Mouse (Mus musculus): ENCODE measurements at regions not wholly inside any gene's neighbourhood (a gene's known extent, or its start where the extent isn't known, plus 50 kb on each side); places are given as distances from the start of the nearest gene placed in this dataset.

DNA sequence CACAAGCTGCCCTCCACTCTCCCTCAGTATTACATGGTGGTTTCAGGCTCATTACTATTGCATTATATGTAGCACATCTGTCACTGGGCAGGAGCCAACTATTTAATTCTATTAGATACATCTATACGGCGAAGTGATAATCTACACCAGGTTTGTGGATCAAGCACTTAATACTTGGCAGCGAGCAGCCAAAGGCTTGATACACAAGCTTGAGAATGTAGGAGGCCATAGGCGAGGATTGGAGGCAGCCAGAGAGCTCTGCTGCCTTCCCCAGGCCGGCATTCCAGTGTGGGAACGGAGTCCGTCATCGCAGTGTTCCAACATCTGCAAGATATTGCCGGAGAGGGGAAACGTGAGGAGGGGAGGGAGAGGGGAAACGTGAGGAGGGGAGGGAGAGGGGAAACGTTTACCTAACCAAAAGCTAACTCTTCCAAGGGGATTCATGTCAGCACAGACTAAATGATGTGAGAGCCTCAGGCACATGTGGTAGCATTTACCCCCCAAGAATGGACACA, 109.6 kb upstream of the Habp2 start:
- Histone ChIP-seq H3K27ac (no peak overlapping the region), H3K4me3 (no peak overlapping the region)
- intact Hi-C loops (cut with DNase I) = no loop called here
- DNase-seq = peak; percentile 29
- no peak for TF ChIP-seq CTCF (IDR thresholded peaks at IDR 0.05)

DNA sequence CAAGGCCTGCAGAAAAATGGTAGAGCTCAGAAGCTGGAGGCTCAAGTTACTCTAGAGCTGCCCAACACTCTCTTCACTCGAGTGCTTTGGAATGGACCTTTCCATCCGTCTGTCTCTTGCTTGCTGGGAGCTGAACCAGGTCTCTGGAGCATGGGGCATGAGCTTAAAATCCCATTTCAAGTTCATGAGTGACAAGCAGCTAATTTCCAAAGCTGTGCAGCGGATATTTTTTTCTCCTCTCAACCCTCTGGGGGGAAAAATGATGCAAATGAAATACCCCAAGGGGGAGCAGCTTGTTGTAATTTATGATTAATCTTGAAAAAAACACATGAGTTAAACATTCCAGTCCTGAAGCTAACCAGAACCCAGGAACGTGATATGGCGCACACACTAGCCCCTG, 101.2 kb upstream of the Habp2 start:
- intact Hi-C loops (cut with DNase I) = no loop called here
- no peak for TF ChIP-seq CTCF (IDR thresholded peaks at IDR 0.05)
- no peak for DNase-seq
- no peak overlapping the region for H3K27ac ChIP-seq
- no peak overlapping the region for H3K4me3 ChIP-seq

DNA sequence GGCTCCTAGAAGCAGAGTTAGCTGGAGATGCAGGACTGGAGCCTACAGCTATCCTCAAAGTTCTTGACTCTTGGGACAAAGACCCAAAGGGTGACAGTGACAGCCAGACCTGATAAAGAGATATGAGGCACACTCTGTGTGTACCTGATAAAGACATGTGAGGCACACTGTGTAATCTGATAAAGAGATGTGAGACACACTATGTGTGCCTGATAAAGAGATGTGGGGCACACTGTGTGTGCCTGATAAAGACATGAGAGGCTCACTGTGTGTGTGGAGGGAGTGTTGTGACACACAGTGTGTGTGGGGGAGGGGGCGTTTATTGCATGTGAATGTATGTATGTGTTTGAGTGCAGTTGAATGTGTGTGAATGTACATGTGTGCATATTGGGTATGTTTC, 97.8 kb upstream of the Habp2 start:
- no peak for TF ChIP-seq CTCF (IDR thresholded peaks at IDR 0.05)
- no peak for DNase-seq
- H3K4me3 ChIP-seq = no peak overlapping the region
- no peak overlapping the region for H3K27ac ChIP-seq
- intact Hi-C loops (cut with DNase I) = no loop called here

DNA sequence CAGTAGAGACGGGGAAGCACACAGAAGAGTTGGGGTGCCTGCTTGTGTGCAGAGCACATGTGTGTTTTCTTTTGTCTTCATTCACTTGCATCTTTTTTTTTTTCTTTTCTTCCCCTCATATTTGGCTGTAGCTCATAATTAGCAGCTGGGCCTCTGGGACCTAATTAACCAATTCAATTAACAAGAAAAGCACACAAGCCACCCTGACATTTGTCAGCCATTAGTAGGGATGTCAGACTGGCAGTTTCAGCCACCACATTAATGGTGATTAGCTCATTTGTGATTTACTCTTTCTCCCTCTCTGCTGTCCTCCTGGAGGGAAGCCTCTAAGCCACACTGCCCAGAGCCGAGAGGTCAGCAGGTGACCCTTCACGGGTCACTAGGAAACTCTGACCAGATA, 96.7 kb upstream of the Habp2 start:
- intact Hi-C loops (cut with DNase I) = no loop called here
- Histone ChIP-seq H3K27ac (no peak overlapping the region), H3K4me3 (no peak overlapping the region)
- TF ChIP-seq CTCF (IDR thresholded peaks at IDR 0.05) = no peak
- no peak for DNase-seq

DNA sequence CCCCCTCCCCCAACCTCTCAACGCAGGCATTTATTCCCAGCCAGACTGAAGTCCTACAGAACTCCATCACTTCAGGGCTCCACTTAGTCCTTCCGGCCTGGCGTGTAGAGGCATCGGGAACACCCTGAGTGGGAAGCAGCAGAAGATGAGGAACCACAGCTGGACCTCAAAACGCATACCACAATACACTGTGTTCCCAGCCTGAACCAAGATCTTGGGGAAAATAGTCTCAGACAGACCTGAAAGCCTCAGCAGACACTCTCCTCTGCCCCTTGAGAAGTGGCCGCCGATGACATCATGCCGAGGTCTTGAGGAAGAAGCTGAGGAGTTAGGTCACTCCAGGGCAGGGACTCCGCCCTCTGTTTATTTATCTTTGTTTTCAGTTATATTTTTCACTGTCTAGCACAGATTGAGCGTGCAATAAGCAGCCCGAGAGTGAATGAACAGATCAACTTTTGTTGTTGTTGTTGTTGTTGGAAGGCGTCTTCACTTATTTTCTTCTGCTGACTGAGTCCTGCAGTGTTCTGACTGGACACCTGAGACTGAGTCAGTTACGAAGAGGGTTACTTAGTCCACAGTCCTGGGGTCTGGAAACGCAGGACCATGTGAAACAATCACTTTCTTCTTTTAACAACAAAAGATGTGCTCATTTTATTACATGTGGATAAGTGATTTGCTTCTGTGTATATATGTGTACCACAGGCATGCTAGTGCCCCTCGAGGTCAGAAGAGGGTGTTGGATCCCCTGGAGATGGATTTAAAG, 88.3 kb upstream of the Habp2 start:
- Histone ChIP-seq H3K4me3 (no peak overlapping the region), H3K27ac (no peak overlapping the region)
- peak; percentile 42 for DNase-seq
- no peak for TF ChIP-seq CTCF (IDR thresholded peaks at IDR 0.05)
- intact Hi-C loops (cut with DNase I) = no loop called here

DNA sequence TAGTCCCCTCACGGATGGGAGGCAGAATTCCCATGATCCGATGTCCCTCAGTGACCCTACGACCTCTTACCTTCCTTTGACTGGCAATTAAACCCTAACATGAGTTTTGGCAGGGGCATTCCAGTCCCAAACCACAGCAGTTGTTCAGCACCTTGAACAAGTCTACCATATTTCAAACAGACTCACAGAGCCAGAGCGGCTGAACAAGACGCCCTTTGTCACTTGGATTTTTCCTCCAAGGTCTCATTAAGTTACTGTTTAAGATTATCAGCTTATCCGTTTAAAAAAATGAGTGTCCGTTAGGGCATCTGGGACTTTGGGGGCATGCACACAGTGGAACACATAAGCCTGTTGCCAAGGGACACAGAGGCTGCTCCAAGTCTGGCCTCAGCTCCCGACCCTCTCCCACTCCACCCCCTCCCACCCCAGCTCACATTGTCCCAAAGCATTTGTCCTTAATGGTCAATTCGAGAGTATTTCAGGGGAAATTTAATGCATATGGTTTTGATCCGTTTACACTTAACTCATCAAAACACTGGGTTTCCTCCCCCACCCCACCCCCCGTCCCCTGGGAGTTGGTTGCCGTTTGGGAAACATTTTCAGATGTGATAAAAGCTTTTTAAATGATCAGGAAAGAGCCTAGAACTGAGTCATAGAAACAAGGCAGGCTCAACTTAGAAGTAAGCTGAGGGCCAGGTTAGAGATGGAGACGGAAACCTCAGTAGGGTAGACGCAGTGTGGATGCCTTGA, 87.4 kb upstream of the Habp2 start:
- no peak for TF ChIP-seq CTCF (IDR thresholded peaks at IDR 0.05)
- no peak for DNase-seq
- intact Hi-C loops (cut with DNase I) = no loop called here
- Histone ChIP-seq H3K4me3 (no peak overlapping the region), H3K27ac (no peak overlapping the region)

DNA sequence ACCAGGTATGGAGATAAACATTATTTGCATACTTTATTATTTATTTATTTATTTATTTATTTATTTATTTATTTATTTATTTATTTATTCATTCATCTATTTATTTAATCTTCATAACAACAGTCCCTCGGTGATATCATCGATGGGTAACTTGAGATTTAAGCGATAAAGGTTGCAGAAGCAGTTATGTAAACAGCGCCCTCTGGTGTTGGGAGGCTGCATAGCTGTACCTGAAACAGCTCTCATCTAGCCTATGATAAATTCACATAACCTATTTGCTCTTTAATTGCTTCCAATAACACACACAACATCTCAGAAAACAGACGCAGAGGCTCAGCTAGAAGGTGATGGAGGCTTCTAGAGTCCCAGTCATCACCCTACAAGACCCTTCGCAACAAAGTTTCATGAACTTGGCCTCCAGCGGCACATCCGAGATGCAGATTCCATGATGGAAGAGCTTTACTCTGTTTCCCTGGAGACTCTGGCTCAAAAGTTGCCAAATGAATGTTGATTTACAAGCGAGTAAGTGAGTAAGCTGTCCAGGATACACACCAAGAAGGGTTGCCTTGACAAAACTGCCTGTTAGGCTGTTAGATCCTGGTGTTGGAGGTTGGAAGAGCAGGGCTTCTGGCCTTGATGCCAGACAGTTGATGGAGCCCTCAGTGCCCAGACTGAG, 85.8 kb upstream of the Habp2 start:
- no peak for DNase-seq
- intact Hi-C loops (cut with DNase I) = no loop called here
- Histone ChIP-seq H3K4me3 (no peak overlapping the region), H3K27ac (no peak overlapping the region)
- TF ChIP-seq CTCF (IDR thresholded peaks at IDR 0.05) = peak; percentile 70

DNA sequence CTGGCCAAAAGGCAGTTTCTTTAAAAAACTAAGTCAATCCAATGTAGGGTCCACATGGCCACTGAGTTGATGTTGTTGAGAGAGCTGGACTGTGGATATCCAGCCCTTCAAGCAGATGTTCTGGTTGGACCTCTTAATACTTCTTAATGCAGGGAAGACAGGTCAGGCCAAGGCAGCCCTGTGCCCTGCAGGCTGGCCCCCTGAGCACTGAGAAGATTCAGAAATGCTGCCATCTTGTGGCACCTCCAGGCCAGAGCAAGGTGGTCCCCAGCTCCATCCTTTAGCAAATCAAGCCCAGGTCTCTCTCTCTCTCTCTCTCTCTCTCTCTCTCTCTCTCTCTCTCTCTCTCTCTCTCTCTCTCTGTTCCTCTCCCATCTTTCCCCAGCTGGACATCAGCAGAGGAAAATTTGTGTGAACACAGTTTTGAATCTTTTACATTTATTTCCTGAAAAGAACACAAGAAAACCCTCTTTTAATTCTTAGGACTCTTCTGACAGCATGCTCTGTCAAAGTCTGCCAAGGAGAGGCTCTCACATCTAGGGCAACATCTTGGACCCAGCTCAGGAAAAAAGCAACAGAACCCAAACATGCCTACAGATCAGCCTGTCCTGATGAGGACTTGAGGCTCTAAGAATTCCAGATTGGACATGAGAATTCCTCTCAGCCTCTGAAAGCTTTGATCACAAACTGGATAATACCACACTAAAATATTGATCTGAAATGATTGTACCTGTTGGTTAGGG, 85.0 kb upstream of the Habp2 start:
- peak; percentile 42 for DNase-seq
- Histone ChIP-seq H3K27ac (no peak overlapping the region), H3K4me3 (no peak overlapping the region)
- TF ChIP-seq CTCF (IDR thresholded peaks at IDR 0.05) = peak; percentile 56
- intact Hi-C loops (cut with DNase I) = no loop called here

DNA sequence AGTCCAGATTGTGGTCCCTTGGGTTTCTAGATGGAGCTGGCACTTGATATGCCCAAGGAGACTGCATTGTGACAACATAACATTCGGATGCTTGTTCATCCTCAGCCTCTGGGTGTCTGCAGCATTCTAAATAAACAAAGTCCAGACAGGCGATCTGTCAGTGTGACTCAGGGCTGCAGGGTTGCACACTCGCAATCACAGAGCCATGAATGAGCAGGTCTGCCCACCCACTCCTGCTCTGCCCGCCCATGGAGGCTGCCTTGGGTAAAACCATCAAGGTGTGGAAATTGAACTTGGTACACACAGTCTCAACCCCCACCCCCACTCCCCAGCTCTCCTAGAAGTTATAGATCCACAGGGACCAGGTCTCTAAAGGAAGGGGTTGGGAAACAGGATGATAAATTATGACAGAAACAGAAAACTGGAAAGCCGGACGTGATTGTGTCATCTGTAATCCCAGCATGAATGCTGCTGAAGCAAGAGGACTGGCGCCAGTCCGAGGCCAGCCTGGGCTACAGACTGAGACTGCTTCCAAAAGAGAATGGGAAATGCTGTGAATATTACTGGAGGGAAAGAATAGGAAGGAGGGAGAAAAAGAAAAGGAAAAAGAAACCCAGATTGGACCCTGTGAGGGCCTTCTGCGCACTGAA, 84.3 kb upstream of the Habp2 start:
- intact Hi-C loops (cut with DNase I) = no loop called here
- no peak overlapping the region for H3K4me3 ChIP-seq
- TF ChIP-seq CTCF (IDR thresholded peaks at IDR 0.05) = no peak
- H3K27ac ChIP-seq = no peak overlapping the region
- no peak for DNase-seq

DNA sequence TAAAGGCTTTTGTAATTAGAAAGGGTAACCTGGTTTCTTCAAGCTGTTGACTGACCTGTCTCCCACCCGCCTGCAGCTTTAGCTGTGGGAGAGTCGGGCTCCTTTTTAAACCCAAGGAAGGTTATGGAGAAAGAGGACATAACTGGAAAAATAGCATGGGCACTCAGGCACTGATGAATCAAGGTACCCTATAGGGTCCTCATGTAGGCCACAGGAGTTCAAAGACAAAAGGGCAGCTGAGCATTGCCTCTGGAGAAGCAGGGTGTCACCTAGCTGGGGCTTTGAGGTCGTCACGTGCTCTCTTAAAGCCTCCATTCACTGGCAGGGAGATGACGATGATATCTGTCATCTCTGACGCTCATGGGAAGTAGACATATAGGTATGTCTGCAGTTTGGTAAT, 68.4 kb upstream of the Habp2 start:
- Histone ChIP-seq H3K27ac (no peak overlapping the region), H3K4me3 (no peak overlapping the region)
- intact Hi-C loops (cut with DNase I) = no loop called here
- no peak for DNase-seq
- no peak for TF ChIP-seq CTCF (IDR thresholded peaks at IDR 0.05)

DNA sequence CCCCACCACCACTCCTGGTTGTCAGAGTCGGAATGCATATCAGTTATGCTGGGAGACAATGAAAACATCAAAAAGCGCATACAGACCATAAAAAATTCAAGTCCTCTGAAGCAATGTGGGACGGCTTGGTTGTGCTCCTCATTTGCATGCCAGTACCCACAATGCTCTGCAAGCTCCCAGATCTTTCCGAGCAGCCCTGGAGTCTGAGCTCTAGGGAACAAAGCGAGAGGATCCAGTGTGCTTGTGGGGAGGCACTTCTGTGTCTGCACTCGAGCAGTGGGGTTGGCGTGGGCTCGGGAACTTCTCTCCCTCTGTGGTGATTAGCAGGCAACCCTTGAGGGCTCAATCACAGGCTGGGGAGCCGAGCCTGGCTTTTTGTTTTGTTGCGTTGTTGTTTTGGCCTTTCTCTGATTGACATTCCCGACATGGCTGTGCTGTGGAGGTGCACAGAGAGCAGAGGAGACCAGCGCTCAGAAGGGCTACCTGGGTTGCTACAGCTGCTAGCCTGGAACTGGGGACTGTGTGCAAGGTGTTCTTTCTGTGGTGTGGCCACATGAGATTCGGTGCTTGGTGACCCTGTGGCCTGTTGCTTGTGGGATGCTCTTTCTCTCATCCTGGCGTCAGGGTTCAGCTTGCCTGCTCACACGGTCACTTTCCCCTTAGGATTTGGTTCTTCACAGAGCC, 66.1 kb upstream of the Habp2 start:
- Histone ChIP-seq H3K4me3 (no peak overlapping the region), H3K27ac (no peak overlapping the region)
- intact Hi-C loops (cut with DNase I) = no loop called here
- no peak for TF ChIP-seq CTCF (IDR thresholded peaks at IDR 0.05)
- DNase-seq = no peak
